Mouse (Mus musculus) cerebellum, adult 8-10 months (tissue): ENCODE measurements around the gene Abl1.
A peak's percentile ranks its signal among the peaks of the same experiment; 100 is the strongest.
"Not testable (repeated sequence)": the region's sequence is repeated elsewhere in the genome, so short reads cannot be mapped to it uniquely, and the experiment has no call there.

Experiments
- DNase-seq: peaks from one replicate; pipeline ENCODE4 v3.0.0; 2022

Gene Abl1

GRCm38 (mm10) chr2:31688074-31688925 lies at the start of gene Abl1:
Abl1 (plus strand) TSS chr2:31688376.
- DNase-seq: peak; percentile 92

- no peak for DNase-seq
These were observed 49.4 kb upstream of the Abl1 start for GRCm38 (mm10) chr2:31638581-31639465.

- DNase-seq: no peak
These were observed 48.8 kb upstream of the Abl1 start for GRCm38 (mm10) chr2:31639466-31639760.

- no peak for DNase-seq
These were observed 48.1 kb upstream of the Abl1 start, which contains the start of gene Prdm12 for GRCm38 (mm10) chr2:31639901-31640608. Prdm12 (plus strand) TSS chr2:31640037.

GRCm38 (mm10) chr2:31640609-31641507 lies 47.3 kb upstream of the Abl1 start:
- no peak for DNase-seq

GRCm38 (mm10) chr2:31641508-31641830 lies 46.7 kb upstream of the Abl1 start:
- no peak for DNase-seq

- DNase-seq: no peak
These were observed 46.2 kb upstream of the Abl1 start for GRCm38 (mm10) chr2:31641929-31642328.

- no peak for DNase-seq
These were observed 34.0 kb upstream of the Abl1 start for GRCm38 (mm10) chr2:31653971-31654853.

GRCm38 (mm10) chr2:31654854-31655559 lies 33.2 kb upstream of the Abl1 start:
- DNase-seq: peak; percentile 61

- DNase-seq: no peak
These were observed 31.8 kb upstream of the Abl1 start for GRCm38 (mm10) chr2:31656374-31656773.

GRCm38 (mm10) chr2:31662939-31663803 lies 25.0 kb upstream of the Abl1 start:
- no peak for DNase-seq

- no peak for DNase-seq
These were observed 24.4 kb upstream of the Abl1 start for GRCm38 (mm10) chr2:31663804-31664180.

- no peak for DNase-seq
These were observed 20.8 kb upstream of the Abl1 start for GRCm38 (mm10) chr2:31667332-31667731.

- peak; percentile 90 for DNase-seq
These were observed 17.6 kb upstream of the Abl1 start, which contains the start of gene Exosc2 for GRCm38 (mm10) chr2:31670551-31671035. Exosc2 (plus strand) TSS chr2:31670715.

- no peak for DNase-seq
These were observed 9.5 kb upstream of the Abl1 start for GRCm38 (mm10) chr2:31678641-31679040.

- not testable (repeated sequence) for DNase-seq
These were observed 7.0 kb upstream of the Abl1 start for GRCm38 (mm10) chr2:31681051-31681707.

- DNase-seq: no peak
These were observed 6.4 kb upstream of the Abl1 start for GRCm38 (mm10) chr2:31681731-31682235.

- DNase-seq: peak; percentile 49
These were observed 4.5 kb upstream of the Abl1 start for GRCm38 (mm10) chr2:31683666-31684065.

- DNase-seq: peak; percentile 29
These were observed 869 bp downstream of the Abl1 start for GRCm38 (mm10) chr2:31689045-31689444.
